Mouse (Mus musculus): ENCODE measurements around the gene Syt7.

GRCm38 (mm10) chr19:10456752-10457483 lies 68.0 kb downstream of the Syt7 start, which contains the start of gene Lrrc10b:
- TF ChIP-seq CTCF (IDR thresholded peaks at IDR 0.05; ENCODE audit: low read depth, low read length) (no peak), GATA1 (IDR thresholded peaks at IDR 0.05; ENCODE audit: borderline replicate concordance, low read length) (no peak)

Measured in G1E (cell line).